Mouse (Mus musculus): ENCODE measurements at regions not wholly inside any gene's neighbourhood (a gene's known extent, or its start where the extent isn't known, plus 50 kb on each side); places are given as distances from the start of the nearest gene placed in this dataset.

DNA sequence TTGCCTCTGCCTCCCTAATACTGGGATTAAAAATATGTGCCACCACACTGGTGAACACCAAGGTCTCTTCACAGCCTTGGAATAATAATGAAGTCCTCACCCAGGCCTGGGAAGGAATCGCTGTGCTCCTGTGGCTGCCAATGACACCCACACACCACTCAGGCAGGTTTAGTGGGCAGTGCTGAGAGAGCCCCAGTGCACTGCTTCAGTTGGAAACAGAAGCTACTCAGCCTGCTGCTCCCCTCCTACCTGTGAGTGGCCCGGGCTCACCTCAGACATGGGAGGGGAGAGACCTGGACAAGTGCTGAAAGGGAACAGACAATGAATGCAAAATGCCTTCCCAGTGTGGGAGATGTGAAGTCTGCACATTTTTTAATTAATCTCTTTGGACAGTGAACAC is 188.8 kb upstream of the Ppp2r2d start:
- TF ChIP-seq POLR2A (IDR thresholded peaks at IDR 0.05; ENCODE audit: borderline replicate concordance, extremely low read depth, low read depth, low read length) = no peak
- no peak for TF ChIP-seq CTCF (IDR thresholded peaks at IDR 0.05; ENCODE audit: insufficient read depth, low read length)

Data from lung, adult 2 months (tissue).